Mouse (Mus musculus) stomach, embryonic 16.5 days (tissue): Measurements from ENCODE around the gene Sbds. TPM values are rescaled to one million over a fixed set of nuclear protein-coding genes. Genes with fewer than 3 reads are reported as not detected.
A peak's percentile ranks its signal among the peaks of the same experiment; 100 is the strongest.

Source experiments
- ATAC-seq: fragments of 200-750 bp; cut with Nextera tagmentation; 2 replicates; pipeline ENCODE4 v1.8.0; 2017; ENCODE audit warnings: moderate number of reproducible peaks, moderate TSS enrichment; ENCODE audit not compliant: insufficient read depth, low FRiP score
- H3K27ac ChIP-seq: fragments of 300-500 bp; sonication (generic); 2 replicates; pipeline ENCODE4 v1.5.1; 2014; ENCODE audit warnings: low read length
- H3K27me3 ChIP-seq: fragments of 300-500 bp; sonication (generic); 2 replicates; pipeline ENCODE4 v1.6.1; 2014; ENCODE audit warnings: low read length, control low read depth, mixed read lengths; ENCODE audit not compliant: control insufficient read depth, insufficient read depth
- H3K36me3 ChIP-seq: fragments of 300-500 bp; sonication (generic); 2 replicates; pipeline ENCODE4 v1.6.1; 2014; ENCODE audit warnings: low read length; ENCODE audit not compliant: control insufficient read depth, insufficient read depth
- H3K4me1 ChIP-seq: fragments of 300-500 bp; sonication (generic); 2 replicates; pipeline ENCODE4 v1.6.1; 2014; ENCODE audit warnings: low read length, control low read depth, mixed read lengths; ENCODE audit not compliant: control insufficient read depth, insufficient read depth
- H3K4me2 ChIP-seq: fragments of 300-500 bp; sonication (generic); 2 replicates; pipeline ENCODE4 v1.6.1; 2014; ENCODE audit warnings: low read depth, low read length, mixed read lengths
- H3K4me3 ChIP-seq: fragments of 300-500 bp; sonication (generic); replicated peaks from 2 replicates; pipeline ENCODE4 v1.5.1; 2014; ENCODE audit warnings: mild to moderate bottlenecking, low read length
- H3K9ac ChIP-seq: fragments of 300-500 bp; sonication (generic); 2 replicates; pipeline ENCODE4 v1.6.1; 2014; ENCODE audit warnings: low read length
- H3K9me3 ChIP-seq: fragments of 300-500 bp; sonication (generic); replicated peaks from 2 replicates; pipeline ENCODE4 v1.6.1; 2016; ENCODE audit warnings: low read length, control low read depth; ENCODE audit not compliant: control insufficient read depth
- WGBS: fragments of 180-500 bp; shearing (Covaris S2); extraction: QIAGEN DNeasy Blood & Tissue Kit; methylation state at CpG from one replicate; pipeline ENCODE4 v1.1.7; 2014; 5-methylcytosine and 5-hydroxymethylcytosine counted together
- polyA plus RNA-seq: library from polyadenylated mRNA; unstranded; fragments of >200 nt; fragmentation: Nextera tagmentation; extraction: Ambion mirVana; gene quantifications from 2 replicates; pipeline ENCODE4 v1.2.1, GENCODE M21; 2015

The Sbds gene
- polyA plus RNA-seq, 1 experiment from 2014 or later: 70.3 TPM

- no peaks in the 10 kb centered on the region for H3K27me3 ChIP-seq
- WGBS: 98% methylated on average over 6 of the region's 6 CpGs
Observed at GRCm38 (mm10) chr5:130290242-130290641, 34.9 kb upstream of the Sbds start.

DNA sequence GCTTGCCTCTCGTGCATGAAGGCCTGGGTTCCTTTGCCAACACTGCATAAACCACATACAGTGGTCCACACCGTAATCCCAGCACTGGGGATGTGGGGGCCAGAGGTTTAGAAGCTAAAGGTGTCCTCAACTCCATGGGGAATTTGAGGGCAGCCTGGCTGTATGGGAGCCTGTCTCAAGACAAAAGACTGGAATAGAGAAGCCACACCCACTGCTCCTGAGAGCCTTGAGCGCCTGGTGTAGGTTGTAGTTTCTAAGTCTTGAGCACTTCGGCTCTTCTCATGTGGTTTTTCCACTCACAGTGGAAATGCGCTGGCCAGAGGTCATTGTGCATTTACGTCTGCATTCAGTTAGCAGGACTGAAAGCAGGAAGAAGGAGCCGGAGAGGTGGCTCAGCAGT lies 32.8 kb upstream of the Sbds start:
- H3K9ac ChIP-seq: no peak overlapping the region
- H3K36me3 ChIP-seq: peaks cover 7% of the 10 kb centered on the region
- no peaks in the 10 kb centered on the region for H3K4me1 ChIP-seq
- H3K27me3 ChIP-seq: no peaks in the 10 kb centered on the region
- no peak overlapping the region for H3K4me2 ChIP-seq
- no peak overlapping the region for H3K4me3 ChIP-seq
- H3K27ac ChIP-seq: no peak overlapping the region
- H3K9me3 ChIP-seq: 0 out of 2 replicates have a peak, but pooled peaks cover 2% of the 10 kb centered on the region
- 87% methylated on average over 7 of the region's 7 CpGs for WGBS
- ATAC-seq: no peak

More at GRCm38 (mm10) chr5:130290242-130290641, 34.9 kb upstream of the Sbds start:
- no peak overlapping the region for H3K9ac ChIP-seq
- H3K4me1 ChIP-seq: no peaks in the 10 kb centered on the region
- H3K36me3 ChIP-seq: no peaks in the 10 kb centered on the region
- ATAC-seq: no peak
- no peak overlapping the region for H3K27ac ChIP-seq
- H3K4me3 ChIP-seq: no peak overlapping the region
- H3K4me2 ChIP-seq: no peak overlapping the region
- H3K9me3 ChIP-seq: 0 out of 2 replicates have a peak, but pooled peaks cover 2% of the 10 kb centered on the region

- H3K4me3 ChIP-seq: no peak overlapping the region
- no peak overlapping the region for H3K9ac ChIP-seq
- no peaks in the 10 kb centered on the region for H3K4me1 ChIP-seq
- no peak overlapping the region for H3K4me2 ChIP-seq
- peaks cover 7% of the 10 kb centered on the region for H3K36me3 ChIP-seq
- no peak for ATAC-seq
- no peak overlapping the region for H3K27ac ChIP-seq
- 94% methylated on average over 9 of the region's 9 CpGs for WGBS
- no peaks in the 10 kb centered on the region for H3K9me3 ChIP-seq
- H3K27me3 ChIP-seq: no peaks in the 10 kb centered on the region
Observed at GRCm38 (mm10) chr5:130283079-130283732, 27.9 kb upstream of the Sbds start.

DNA sequence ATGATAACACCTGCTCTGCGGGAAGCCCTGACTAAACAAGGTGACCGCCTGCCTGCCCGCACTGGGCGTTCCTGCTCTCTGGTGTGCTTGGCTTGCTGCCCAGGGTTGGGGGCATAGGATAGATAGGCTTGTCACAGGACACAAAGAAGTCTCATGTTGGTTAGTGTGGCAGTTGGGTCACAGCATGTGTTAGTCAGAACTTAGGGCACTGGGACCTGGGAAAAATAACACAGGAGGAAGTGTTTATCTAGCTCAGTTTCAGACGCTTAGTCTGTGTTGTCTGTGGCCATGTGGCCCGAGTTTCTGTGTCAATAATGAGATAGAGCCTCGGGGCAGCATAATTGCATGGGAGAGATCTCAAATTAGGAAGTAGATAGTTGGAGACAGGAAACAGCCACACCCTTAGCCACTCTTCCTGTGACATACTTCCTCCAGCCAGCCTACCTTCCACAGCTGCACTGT lies 22.7 kb upstream of the Sbds start:
- Histone ChIP-seq H3K9me3 (no peaks in the 10 kb centered on the region), H3K4me1 (no peaks in the 10 kb centered on the region), H3K27ac (no peak overlapping the region), H3K36me3 (no peaks in the 10 kb centered on the region; the same call in 1 of the 2 replicates), H3K27me3 (no peaks in the 10 kb centered on the region), H3K4me2 (no peak overlapping the region), H3K9ac (no peak overlapping the region), H3K4me3 (no peak overlapping the region)
- WGBS: 75% methylated on average over 7 of the region's 7 CpGs
- ATAC-seq: no peak

GRCm38 (mm10) chr5:130275509-130275908 lies 20.2 kb upstream of the Sbds start:
- WGBS: 49% methylated on average over 4 of the region's 4 CpGs
- Histone ChIP-seq H3K4me2 (no peak overlapping the region), H3K9ac (no peak overlapping the region), H3K27ac (no peak overlapping the region), H3K4me3 (no peak overlapping the region), H3K9me3 (no peaks in the 10 kb centered on the region), H3K4me1 (no peaks in the 10 kb centered on the region), H3K36me3 (no peaks in the 10 kb centered on the region; the same call in 1 of the 2 replicates), H3K27me3 (no peaks in the 10 kb centered on the region)
- ATAC-seq: no peak

DNA sequence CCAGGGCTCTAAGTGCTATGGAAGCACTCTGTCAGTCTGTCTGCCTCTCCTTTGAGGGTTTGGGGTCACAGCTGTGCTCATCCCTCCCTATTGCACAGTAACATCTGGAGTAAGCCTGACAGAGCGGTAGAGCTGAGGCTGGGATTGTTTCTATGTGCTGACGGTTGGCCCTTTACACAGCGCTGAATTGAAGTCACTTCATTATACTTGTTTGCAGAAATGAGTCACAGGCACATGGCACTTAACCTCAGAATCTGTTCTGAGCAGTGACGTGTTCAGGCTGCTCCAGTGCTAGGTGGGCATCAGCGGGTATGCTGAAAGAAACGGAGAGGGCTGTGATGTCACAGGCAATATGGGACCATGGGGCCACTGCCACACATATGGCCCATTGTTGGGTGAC lies 17.7 kb upstream of the Sbds start:
- Histone ChIP-seq H3K4me1 (no peaks in the 10 kb centered on the region), H3K27ac (no peak overlapping the region), H3K4me3 (no peak overlapping the region), H3K36me3 (no peaks in the 10 kb centered on the region; the same call in 1 of the 2 replicates), H3K9ac (no peak overlapping the region), H3K4me2 (no peak overlapping the region), H3K9me3 (no peaks in the 10 kb centered on the region), H3K27me3 (no peaks in the 10 kb centered on the region)
- 68% methylated on average over 6 of the region's 6 CpGs for WGBS
- ATAC-seq: peak; percentile 73; the same call in 1 of the 2 replicates

GRCm38 (mm10) chr5:130272344-130272743 lies 17.0 kb upstream of the Sbds start:
- Histone ChIP-seq H3K4me2 (no peak overlapping the region), H3K4me1 (no peaks in the 10 kb centered on the region), H3K4me3 (no peak overlapping the region), H3K36me3 (peaks cover 6% of the 10 kb centered on the region; the same call in 1 of the 2 replicates), H3K9me3 (no peaks in the 10 kb centered on the region), H3K27ac (no peak overlapping the region), H3K27me3 (no peaks in the 10 kb centered on the region), H3K9ac (no peak overlapping the region)
- ATAC-seq: no peak
- 88% methylated on average over 1 of the region's 1 CpGs for WGBS

- H3K36me3 ChIP-seq: peaks cover 11% of the 10 kb centered on the region; the same call in 1 of the 2 replicates
- 63% methylated on average over 11 of the region's 11 CpGs for WGBS
- H3K9me3 ChIP-seq: no peaks in the 10 kb centered on the region
- H3K9ac ChIP-seq: no peak overlapping the region
- H3K27me3 ChIP-seq: no peaks in the 10 kb centered on the region
- no peak overlapping the region for H3K4me2 ChIP-seq
- no peak overlapping the region for H3K4me3 ChIP-seq
- H3K4me1 ChIP-seq: no peaks in the 10 kb centered on the region
- H3K27ac ChIP-seq: no peak overlapping the region
- ATAC-seq: no peak
Observed at GRCm38 (mm10) chr5:130268976-130269375, 13.6 kb upstream of the Sbds start.

GRCm38 (mm10) chr5:130267316-130267715 lies 12.0 kb upstream of the Sbds start:
- no peaks in the 10 kb centered on the region for H3K9me3 ChIP-seq
- ATAC-seq: no peak
- peaks cover 11% of the 10 kb centered on the region; the same call in 1 of the 2 replicates for H3K36me3 ChIP-seq
- H3K4me2 ChIP-seq: no peak overlapping the region
- no peak overlapping the region for H3K9ac ChIP-seq
- no peaks in the 10 kb centered on the region for H3K27me3 ChIP-seq
- no peaks in the 10 kb centered on the region for H3K4me1 ChIP-seq
- no peak overlapping the region for H3K4me3 ChIP-seq
- 83% methylated on average over 1 of the region's 1 CpGs for WGBS
- no peak overlapping the region for H3K27ac ChIP-seq
